Mouse (Mus musculus): ENCODE results near the gene Mcam. TPM values are rescaled to one million over a fixed set of nuclear protein-coding genes. Genes with fewer than 3 reads are reported as not detected.

The Mcam gene
- total RNA-seq, 2 experiments from 2014 or later = 0.60 to 0.77 TPM

DNA sequence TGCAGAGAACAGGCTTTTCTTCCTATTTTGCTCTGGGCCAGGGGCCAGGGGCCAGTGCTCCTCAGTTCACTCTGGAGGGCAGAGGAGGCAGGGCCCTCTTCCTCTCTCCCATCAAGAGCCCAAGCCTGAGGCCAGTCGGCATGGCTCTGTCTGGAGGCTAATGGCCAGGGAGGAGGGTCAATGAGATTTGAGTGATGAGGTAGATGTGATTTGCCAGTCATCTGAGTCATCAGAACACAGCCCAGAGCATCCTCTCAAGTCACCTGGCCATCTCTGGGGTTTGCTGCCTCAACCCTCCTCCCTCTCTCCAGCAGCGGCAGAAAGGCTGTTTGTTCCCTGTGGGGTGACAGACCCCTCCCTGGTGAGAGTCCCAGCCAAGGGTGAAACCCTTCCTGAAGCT, 982 bp upstream of the Mcam start:
- no peak for ATAC-seq (replicated peaks; ENCODE audit: low FRiP score, poor library complexity, severe bottlenecking)

DNA sequence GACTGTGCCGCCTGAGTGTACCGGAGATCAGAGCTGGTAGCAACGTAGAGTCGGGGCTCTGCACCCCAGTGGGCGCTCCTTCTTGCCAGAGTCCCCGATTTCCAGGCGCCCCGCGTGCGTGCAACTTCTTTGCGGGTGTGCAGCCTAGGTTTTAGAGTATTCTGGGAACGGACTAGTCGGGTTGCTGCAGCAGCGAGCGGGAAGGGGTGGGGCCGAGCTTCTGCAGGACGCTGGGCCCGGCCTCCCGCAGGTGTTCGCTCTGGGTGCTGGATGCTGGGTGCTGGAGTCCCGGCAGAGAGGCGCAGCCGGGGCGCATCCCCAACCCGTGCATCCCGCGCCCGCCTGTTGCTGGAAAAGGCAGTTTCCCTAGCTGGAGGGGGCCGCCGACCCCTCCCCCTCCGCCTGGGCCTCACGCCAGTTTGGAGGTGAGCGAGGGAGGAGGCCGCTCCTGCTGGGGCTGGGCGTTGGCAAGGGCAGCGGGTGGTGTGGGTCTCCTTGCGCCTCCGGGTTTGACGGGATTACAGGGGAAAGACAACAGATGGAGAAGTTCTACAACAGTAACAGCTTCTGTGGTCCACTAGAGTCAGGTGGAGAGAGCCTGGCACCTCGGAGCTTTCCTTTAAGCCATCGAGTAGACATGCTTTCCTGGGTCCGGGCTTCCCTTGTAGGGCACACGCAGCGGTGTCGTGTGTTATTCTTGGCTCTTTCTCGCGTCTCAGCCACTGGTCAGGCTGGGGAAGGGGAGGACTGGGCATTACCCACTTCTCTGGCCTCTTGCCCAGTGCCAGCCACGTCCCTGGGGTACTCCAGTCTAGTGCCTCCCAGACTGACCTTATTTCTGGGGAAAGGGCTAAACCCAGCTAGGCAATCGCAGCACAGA, 822 bp downstream of the Mcam start:
- ATAC-seq (replicated peaks; ENCODE audit: low FRiP score, poor library complexity, severe bottlenecking) = no peak

DNA sequence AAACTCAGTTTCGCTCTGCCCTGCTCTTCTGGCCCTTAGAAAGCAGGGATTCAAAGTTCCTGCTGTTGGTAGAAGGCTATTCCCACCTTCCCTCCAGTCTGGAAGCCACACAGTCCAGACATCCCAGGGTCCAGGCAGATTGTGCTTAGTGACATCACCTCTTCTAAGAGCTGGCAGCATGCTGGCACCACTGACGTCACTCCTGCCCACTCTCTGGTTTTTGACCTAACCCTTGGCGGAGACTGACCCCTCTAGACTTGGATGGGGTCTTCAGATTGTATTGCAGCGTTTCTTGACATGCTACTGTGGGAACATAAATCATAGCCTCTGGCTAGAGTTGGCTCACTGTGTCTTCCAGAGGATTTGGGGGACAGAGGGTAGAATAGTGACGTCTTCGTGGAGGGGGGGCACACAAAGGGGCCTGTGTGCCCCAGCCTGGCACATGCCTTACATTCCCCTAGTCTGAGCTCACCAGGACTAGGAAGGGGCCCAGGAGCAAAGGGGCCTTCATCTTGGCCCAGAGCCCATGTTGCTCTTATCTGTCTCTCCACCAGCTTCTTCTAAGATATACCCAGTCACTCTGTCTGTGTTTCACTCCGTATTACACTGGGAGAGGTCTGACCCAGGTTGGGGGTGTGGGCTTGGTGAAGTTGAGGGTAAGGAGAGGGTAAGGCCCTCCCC, 1.6 kb downstream of the Mcam start:
- no peak for ATAC-seq (replicated peaks; ENCODE audit: low FRiP score, poor library complexity, severe bottlenecking)

DNA sequence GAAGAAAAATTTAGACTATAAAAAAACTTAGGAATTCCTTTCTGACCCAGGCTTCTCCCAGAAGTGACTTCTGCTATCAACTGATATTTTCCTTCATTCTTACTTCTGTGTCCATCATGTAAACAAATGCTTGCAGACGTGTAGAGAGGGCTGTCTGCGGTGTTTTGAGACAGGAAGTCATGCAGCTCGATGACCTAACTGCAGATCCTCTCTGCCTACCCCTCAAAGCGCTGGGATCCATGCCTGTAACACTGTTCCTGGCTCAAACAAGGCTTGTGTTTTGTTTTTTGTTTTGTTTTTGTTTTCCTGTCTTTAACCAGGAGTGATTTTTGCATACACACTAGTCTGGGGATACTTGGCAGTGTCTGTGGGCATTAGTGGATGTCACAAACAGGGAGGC, 3.6 kb downstream of the Mcam start:
- no peak for ATAC-seq (replicated peaks; ENCODE audit: low FRiP score, poor library complexity, severe bottlenecking)

DNA sequence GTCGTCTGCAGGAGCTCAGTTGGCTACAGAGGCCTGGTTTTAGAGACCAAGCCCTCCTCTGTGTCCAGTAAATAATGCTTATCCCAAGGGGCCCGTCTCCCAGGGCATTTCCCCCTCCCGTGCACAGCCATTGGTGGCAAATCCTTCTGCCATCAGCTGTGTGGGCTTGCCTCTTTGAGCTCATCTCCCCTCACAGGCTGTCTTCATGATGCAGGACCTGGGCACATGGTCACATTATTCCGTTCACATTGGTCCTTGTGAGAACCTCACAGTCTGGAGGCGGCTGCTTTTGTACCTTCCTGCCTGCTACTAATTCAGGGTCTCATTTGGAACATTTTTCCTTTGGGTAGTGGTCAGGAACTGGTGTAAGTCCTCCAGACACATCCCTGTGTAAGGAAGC, 7.7 kb downstream of the Mcam start:
- no peak for ATAC-seq (replicated peaks; ENCODE audit: low FRiP score, poor library complexity, severe bottlenecking)

DNA sequence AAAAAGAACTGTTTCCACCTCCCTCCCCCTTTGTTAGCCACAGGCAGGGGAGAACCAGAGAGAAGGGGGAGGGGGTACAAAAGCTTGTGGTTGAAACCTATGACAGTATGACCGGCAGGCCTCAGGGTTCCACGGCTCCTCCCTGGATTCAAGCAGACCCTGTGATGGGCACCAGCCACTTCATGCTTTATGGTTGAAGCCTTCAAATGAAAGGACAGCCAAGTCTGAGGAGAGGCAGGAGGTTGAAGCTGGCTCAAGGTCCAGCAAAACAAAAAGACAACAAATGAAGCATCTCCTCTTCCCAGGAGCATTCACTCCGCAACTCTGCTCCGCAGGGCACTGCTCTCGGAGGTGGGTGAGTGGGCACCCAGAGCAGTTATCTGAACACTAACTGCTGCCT, 9.2 kb downstream of the Mcam start:
- no peak for ATAC-seq (replicated peaks; ENCODE audit: low FRiP score, poor library complexity, severe bottlenecking)

DNA sequence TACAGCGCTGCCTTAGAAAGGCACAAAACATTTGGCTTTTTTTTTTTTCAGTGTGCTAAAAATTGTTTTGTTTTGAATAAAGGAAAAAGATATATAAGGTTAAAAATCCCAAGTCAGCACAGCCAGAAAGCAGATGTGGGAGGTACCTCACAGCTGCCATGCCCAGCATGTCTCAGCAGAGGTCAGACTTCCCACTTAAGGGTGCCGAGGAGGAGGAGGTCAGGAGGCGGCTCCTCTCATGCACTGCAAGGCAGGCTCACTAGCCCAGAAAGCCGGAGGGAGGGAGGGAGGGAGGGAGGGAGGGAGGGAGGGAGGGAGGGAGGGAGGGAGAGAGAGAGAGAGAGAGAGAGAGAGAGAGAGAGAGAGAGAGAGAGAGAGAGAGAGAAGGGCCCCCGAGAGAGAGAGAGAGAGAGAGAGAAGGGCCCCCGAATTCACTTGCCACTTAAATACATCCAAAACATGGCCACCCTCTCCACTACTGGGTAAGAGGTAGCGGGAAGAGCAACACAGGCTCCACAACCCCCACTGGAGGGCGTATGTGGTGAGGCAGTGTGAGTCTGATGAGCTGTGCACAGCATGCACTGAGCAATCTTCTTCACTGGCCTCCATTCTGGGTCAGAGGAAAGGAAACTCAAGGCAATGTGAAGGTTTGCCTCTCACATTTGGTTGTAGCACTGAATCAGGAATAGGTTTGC, 9.9 kb downstream of the Mcam start:
- ATAC-seq (replicated peaks; ENCODE audit: low FRiP score, poor library complexity, severe bottlenecking) = no peak

DNA sequence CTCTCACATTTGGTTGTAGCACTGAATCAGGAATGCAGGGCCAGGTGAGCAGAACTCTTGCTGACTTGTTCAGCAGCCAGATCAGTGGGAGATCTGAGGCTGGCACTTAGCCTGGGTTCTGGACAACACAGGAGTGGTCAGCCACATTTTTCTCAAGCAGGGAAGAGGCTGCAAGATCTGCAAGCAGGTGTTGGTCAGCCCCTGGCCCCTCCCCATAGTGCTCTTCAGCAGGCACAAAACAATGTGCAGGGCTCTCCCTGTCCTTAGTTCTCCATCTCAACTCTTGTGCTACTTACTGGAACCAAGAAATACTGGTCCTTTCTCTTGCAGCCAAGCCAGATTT, 10.4 kb downstream of the Mcam start:
- no peak for ATAC-seq (replicated peaks; ENCODE audit: low FRiP score, poor library complexity, severe bottlenecking)

DNA sequence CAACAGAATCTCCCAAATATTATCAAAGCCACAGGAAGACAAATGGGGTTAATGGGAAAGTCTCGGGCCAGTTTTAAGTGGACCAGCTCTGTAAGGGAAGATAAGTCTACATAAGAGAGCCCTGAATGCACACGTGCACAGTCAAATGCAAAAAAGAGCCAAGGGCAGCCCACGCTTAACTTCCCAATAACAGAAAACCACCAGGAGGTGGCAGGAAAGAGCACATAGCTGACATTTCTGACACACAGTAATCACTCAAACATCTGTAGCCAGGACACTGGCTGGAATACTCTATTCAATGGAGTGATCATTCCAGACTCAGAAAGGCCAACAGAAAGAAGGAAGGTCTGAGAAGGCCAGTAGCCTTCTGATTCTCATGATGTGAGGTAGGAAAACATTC, 13.0 kb downstream of the Mcam start:
- ATAC-seq (replicated peaks; ENCODE audit: low FRiP score, poor library complexity, severe bottlenecking) = no peak

DNA sequence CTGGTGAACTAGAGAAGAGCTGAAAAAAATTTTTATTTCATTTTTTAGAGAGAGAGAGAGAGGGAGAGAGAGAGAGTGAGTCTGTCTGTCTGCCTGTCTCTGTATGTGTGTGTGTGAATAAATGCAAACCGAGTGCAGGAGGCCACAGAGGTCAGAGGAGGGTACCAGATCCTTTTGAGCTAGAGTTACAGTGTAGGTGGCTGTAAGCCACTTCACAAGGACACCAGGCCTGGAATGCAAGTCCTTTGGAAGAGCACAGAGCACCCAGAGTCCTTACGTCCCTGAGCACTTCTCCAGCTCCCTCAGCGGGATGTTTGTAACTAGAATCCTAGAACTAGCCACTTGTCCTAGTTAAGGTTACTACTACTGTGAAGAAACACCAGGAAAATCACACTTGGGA, 25.6 kb downstream of the Mcam start:
- ATAC-seq (replicated peaks; ENCODE audit: low FRiP score, poor library complexity, severe bottlenecking) = no peak

DNA sequence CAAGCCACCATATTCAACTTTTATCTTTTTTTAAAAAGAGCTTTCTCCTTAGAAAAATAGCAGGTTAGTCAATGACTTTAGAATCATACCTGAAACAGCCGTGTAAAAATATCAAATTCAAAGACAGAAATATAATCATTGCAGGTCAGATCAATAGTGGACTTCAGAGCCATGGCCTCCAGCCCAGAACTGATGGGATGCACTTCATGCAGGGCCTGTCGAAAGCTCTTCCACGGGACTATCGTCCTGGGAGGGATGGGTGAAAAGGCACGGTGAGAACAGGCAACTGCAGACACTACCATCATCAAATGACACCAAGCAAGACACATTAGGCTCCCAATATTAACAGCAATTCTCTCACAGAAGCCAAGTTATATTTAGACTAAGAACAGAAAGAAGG, 34.7 kb downstream of the Mcam start:
- no peak for ATAC-seq (replicated peaks; ENCODE audit: low FRiP score, poor library complexity, severe bottlenecking)

DNA sequence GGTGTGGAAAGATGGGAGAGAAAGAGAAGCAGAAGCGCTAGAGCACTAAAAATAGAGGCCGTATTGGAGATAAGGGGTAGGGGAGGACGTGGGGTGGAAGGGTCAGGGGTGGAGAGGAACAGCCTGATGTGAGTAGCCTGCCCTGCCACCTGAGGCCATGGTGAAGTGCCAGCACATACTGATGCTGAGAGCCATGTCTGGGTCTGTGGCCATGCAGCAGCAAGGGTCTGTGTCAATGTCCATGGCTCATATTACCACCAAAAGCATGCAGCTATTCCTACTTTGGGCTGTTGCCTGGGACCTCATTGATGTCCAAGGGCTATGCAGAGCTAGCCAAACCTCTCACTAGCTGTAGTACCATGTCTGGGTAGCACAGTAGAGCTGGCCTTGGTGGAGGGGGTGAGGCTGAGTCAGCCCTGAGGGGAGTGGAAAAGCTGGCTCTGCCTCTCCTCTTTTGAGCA, 36.5 kb downstream of the Mcam start:
- ATAC-seq (replicated peaks; ENCODE audit: low FRiP score, poor library complexity, severe bottlenecking) = no peak

DNA sequence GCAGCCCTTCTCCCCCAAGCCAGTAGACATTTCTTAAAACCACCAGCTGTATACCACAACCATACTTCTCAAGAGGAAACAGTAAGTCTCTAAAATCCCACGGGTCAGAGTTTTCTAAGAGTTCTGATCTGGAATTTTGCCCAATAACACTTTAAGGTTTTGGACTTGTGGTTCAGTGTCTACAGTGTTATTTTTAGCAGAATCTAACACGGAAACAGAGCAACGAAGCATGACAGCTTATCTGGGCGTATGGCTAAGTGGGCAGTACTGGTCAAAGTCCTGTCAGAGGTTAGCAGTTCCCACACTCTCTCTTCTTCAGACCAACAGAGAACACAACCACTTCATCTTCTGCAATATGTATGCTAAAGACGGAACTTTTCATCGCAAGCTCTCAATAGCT, 41.3 kb downstream of the Mcam start:
- no peak for ATAC-seq (replicated peaks; ENCODE audit: low FRiP score, poor library complexity, severe bottlenecking)

DNA sequence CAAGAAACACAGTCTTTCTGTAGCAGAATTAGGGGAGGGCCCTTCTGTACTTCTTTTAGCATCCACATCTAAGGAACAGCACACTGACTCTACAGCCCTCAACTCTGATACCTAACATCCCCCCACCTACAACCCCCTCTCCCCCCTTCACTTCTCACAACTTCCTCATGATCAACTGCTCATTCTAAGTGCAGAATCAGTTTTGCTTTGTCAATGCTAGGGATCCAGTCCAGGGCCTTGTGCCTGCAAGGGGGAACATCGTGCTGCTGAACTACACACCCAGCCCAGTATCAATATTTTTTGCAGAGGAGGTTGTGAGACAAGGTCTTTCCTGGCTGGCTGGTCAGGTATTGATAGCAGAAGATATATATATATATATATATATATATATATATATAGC, 41.7 kb downstream of the Mcam start:
- ATAC-seq (replicated peaks; ENCODE audit: low FRiP score, poor library complexity, severe bottlenecking) = no peak

DNA sequence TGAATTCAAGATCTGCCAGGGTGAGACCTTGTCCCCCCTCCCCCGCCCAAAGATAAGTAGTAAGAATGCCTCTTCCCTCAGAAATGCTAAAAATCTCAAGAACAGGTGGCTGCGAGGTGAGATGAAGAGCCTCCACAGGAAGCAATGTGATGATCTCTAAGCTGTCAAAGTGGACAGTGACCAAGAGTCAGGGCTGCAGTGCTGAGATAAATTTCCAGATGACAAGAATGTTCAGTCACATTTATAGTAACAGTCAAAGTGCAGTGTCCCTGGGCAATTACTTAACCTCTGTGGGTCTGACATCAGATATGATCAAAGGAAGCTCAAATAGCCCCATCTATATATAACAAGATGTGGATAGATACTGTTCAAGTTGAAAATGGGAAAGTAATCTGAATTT, 43.1 kb downstream of the Mcam start:
- no peak for ATAC-seq (replicated peaks; ENCODE audit: low FRiP score, poor library complexity, severe bottlenecking)

DNA sequence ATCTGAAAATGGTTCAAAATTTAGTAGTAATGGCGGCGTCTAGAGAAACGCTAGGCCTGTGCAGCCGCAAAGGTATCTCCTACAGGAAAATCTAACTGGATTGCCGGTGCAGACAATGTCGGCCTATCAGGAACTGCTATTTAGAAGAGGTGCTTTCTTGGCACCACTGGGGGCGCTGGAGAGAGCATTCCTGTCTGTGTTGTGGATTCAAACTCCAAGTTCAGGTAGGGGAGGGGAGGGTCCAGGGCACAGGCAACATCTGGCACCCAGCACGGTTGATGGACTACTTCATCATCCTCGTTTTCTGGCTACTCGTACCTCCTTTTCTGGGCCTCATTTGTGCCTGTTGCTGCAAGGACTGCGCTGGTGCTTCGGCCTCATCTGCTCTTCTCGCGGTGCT, 44.1 kb downstream of the Mcam start:
- ATAC-seq (replicated peaks; ENCODE audit: low FRiP score, poor library complexity, severe bottlenecking) = 0 out of 2 replicates have a peak, but pooled peaks have one; percentile 48

DNA sequence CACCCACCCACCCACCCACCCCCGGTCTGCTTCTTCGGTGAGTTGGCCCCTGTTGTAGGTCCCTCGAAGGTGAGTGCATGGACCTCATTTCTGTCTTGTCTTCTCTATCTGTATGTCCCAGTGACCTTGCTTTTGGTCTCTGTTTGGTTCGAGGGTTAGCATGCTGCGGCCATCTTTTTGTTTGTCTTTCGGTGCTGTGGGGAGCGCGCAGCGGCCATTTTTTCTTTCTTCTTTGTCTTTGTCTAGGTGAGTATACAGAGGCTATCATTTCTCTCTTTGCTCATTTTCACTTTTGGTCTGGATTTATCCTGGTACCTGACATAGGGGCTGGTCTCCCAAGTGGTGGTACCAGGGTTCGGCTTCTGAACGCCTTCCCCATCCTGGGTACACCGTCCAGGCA, 44.5 kb downstream of the Mcam start:
- no peak for ATAC-seq (replicated peaks; ENCODE audit: low FRiP score, poor library complexity, severe bottlenecking)

DNA sequence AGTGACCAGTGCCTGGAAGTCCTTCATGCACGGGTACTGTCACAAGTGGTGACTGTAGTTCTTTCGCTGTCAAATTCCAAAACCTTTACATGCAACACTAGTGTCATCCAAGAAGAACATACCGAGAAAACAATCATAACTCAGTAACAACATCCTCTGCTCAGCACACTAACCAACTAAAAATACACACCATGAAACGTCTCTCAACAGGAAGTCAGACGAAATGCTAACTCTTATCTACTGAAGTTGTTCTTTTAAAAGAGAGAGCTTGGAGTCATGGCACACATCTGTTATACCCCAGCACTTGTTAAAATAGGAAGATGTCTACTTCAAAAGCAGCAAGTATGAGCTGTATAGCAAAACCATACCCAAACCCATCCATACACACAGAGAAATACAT, 47.3 kb downstream of the Mcam start:
- ATAC-seq (replicated peaks; ENCODE audit: low FRiP score, poor library complexity, severe bottlenecking) = no peak

DNA sequence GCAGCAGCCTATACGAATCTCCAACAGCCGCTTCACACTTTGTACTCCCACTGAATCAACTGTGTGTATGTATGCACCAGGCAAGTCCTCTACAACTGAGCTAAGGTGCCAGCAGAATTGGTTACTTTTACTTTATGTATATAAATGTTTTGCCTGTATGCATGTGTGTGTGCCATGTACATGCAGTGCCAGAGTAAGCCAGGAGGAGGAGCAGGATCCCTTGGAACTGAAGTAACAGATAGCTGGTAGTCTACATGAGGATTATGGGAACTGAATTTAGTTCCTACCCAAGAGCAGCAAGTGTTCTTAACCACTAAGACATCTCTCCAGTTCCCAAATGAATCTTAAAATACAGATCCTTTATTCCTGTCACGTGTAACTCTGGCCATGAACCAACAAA, 48.0 kb downstream of the Mcam start:
- peak; percentile 59; the same call in 1 of the 2 replicates for ATAC-seq (replicated peaks; ENCODE audit: low FRiP score, poor library complexity, severe bottlenecking)

DNA sequence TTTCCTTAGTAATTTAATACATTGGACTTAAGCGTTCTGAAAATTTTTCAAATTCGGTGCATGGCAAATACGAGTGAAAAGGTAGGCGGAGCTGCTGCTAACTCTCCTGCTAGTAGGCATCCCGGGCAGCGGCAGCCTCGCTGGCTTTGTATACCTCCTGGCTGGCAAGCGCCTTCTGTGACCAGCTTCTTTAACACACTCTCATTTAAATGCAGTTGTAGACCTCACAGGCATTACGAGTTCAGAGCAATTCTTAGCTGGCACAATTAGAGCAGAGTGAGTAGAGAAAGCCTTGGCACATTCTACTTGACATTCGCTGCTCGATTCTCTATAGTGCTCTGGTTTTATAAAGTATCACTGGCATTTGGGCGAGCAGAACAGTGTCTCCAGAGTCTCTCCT, 54.0 kb downstream of the Mcam start:
- no peak for ATAC-seq (replicated peaks; ENCODE audit: low FRiP score, poor library complexity, severe bottlenecking)

DNA sequence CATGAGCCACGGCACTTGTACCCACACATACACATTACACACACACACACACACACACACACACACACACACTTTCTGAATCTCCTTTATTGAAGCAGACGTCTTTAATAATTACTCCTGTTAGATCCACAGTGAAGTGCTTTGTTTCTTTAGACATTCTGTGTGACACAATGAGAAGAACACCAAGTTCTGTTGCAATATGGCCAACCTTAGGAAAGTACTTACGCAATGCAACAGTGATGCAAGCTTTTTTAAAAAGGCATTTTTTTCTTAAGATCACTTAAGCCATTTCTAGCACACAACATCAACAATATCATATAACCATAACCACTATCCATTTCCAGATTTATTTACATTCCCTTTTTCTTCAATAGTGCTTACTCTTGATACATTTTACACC, 56.9 kb downstream of the Mcam start:
- no peak for ATAC-seq (replicated peaks; ENCODE audit: low FRiP score, poor library complexity, severe bottlenecking)

All from erythroblast, adult 5-6 weeks (primary cell).